Mouse (Mus musculus) liver, embryonic 14.5 days (tissue): ENCODE measurements around the gene Vmn1r174.

Experiments used
- CTCF ChIP-seq: IDR thresholded peaks from 2 replicates; pipeline ENCODE4 v1.5.1; 2016; ENCODE audit warnings: antibody characterized with exemption, low read depth, control low read depth
- EP300 ChIP-seq: IDR thresholded peaks from 2 replicates; pipeline ENCODE4 v1.6.1; 2016; ENCODE audit warnings: antibody characterized with exemption, low read depth

DNA sequence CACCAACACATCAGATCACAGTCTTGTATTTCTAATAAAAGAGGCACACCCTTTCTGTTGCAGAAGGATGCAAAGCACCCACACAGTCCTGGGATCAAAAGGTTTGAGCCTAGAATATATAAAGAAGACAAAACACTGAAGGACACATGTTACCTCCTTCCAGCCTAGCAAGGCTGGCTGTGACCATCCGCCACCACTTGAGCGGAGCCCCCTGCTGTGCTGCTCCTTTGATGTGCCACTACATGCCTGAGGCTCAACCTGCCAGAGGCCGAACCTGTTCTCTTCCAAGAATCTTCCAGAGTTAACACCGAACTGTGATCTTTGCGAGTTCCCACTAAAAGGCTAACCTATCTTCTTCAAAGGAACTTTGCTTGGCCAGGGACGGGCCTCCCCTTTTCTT, 32.5 kb downstream of the Vmn1r174 start:
- no peak for TF ChIP-seq CTCF
- TF ChIP-seq EP300: no peak
